Mouse (Mus musculus) activated CD4-positive, CD25-positive, alpha-beta regulatory T cell, adult 4 months (primary cell): ENCODE measurements around the gene Prep. TPM values are rescaled to one million over a fixed set of nuclear protein-coding genes. Genes with fewer than 3 reads are reported as not detected.

ENCODE experiments used
- ATAC-seq: one replicate; pipeline ENCODE4 v1.8.0; 2017
- polyA plus RNA-seq, 2 experiments: library from polyadenylated mRNA; unstranded; fragments of 100-300 nt; shearing (Covaris generic); gene quantifications; one replicate each; pipeline ENCODE4 v1.2.1; 2017

Prep gene
- 1 to 10 TPM; 4.1 to 5.2 TPM for polyA plus RNA-seq

GRCm38 (mm10) chr10:45066931-45067308 is at the start of gene Prep:
TSS of gene Prep (plus strand) at chr10:45067203.
- peak; percentile 92 for ATAC-seq

GRCm38 (mm10) chr10:45017352-45017751 is 49.7 kb upstream of the Prep start:
- ATAC-seq = no peak

GRCm38 (mm10) chr10:45017851-45018250 is 49.2 kb upstream of the Prep start:
- ATAC-seq = no peak

- peak; percentile 73 for ATAC-seq
Measured at GRCm38 (mm10) chr10:45019418-45019817, 47.6 kb upstream of the Prep start.

- peak; percentile 61 for ATAC-seq
Measured at GRCm38 (mm10) chr10:45019849-45020248, 47.2 kb upstream of the Prep start.

- peak; percentile 66 for ATAC-seq
Measured at GRCm38 (mm10) chr10:45020291-45020690, 46.7 kb upstream of the Prep start.

DNA sequence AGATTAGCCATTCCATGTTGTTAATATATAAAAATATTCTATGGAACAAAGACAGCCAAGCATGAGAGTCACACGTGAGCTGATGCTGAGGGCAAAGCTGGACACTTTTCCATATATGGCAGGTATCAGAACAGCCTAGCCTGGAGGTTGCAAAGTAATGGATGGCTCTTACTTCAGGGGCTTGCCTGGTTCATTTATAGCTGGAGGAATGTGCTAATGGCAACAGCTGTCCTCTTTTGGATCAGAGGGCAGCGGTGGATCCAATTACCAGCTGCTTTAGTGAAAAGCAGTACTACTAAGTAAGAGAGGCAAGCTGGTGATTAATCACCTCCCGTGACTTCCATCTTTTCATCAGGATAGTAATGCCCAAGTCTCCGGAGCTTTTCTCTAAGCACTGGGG is 41.8 kb upstream of the Prep start:
- ATAC-seq = no peak

- peak; percentile 23 for ATAC-seq
Measured at GRCm38 (mm10) chr10:45026935-45027334, 40.1 kb upstream of the Prep start.

- peak; percentile 77 for ATAC-seq
Measured at GRCm38 (mm10) chr10:45045268-45045928, 21.6 kb upstream of the Prep start.

DNA sequence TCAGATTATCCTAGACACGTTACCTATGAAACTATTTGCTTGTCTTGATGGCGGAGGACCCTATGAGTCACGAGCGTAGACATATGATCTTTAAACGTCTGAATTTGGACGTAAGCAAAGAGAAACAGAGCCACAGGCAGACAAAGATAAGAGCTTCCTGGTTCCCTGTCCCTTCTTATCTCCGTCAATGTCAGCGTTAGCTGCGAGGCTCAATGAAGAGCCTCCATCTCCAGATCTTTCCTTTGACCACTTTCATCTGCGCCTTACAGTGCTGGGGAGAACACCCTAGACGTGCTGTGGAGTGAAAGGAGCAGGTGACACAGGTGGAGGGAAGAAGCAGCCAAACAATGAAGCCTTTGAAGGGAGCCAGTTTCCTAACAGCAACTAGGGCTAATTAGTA is 18.8 kb upstream of the Prep start:
- ATAC-seq = no peak

GRCm38 (mm10) chr10:45048622-45049021 is 18.4 kb upstream of the Prep start:
- ATAC-seq = no peak

GRCm38 (mm10) chr10:45051125-45051744 is 15.8 kb upstream of the Prep start:
- ATAC-seq = peak; percentile 73

- no peak for ATAC-seq
Measured at GRCm38 (mm10) chr10:45058361-45058760, 8.6 kb upstream of the Prep start.

GRCm38 (mm10) chr10:45060841-45061240 is 6.2 kb upstream of the Prep start:
- no peak for ATAC-seq

DNA sequence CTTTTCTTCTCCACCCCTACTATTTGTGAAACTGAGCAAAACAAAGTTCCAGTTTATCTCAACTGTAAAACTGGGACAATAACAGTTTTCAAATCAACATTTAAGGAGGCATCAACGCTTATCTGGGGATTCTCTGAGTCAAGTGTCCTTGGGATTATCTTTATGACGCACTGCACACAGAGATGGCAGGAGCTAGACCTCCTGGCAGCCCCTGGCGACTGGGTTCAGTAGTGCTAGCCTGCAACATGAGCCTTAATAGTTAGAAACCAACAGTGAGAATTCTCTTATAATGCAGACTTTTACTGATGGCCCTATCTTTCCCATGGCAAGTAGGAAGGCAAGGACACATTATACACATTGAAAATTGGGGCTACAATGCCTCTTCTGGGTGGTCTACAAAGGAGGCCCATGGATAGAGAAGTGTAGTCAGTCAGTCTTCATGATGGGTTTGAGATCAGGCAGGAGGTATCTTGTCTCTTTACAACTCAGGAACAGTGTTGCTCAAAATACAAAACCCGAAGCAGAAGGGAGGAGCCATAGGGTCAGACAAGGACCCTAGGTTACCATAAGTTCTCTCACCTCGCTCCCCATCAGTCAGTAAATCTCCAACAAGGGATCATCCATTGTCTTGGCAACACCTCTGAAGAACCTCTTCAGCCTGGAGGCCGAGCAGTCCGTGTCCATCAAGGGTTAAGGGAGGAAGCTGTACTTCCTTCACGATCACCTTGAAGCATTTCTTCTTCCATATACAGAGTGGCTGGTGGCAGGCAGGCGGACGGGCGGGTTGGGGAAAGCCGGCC is 672 bp upstream of the Prep start:
- ATAC-seq = peak; percentile 37

- peak; percentile 13 for ATAC-seq
Measured at GRCm38 (mm10) chr10:45067436-45067925, 478 bp downstream of the Prep start.

DNA sequence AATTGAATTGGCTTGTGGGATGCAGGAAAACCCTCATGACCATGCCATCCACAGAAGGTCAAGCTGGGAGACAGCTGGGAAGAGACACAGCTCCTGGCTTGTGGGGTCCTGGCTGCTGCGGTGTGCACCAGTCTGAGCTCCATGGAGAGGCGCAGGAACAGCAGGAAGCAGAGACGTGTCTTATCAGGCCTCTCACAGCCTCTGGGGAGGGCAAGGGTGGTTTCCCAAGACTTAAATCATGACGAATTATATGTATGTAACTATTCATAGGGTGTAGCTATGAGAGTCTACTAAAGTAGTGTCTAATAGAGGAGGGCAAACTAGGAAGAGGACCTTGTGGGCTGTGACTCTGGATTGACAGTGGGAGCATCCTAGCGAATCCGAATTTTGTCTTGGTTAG is 2.6 kb downstream of the Prep start:
- no peak for ATAC-seq

DNA sequence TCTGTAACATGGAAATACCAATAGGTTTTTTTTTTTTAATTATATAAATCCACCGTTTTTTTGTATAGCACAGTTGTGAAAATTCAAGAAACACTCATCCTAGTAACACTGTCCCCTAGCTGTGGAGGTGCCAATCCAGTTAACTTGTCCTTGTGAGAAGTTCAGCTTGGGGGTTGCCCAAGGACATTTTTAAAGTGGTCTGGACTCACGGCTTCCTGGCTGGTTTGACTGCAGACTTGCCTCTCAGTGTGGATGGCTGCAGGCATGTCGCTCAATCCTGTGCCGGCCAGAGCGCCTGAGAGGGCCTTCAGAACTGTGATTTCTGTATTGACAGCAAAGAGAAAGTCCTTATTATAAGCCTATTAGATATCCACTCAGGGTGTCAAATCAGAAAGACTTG is 3.4 kb downstream of the Prep start:
- no peak for ATAC-seq

- ATAC-seq = no peak
Measured at GRCm38 (mm10) chr10:45070929-45071813, 4.2 kb downstream of the Prep start.

GRCm38 (mm10) chr10:45072339-45072738 is 5.3 kb downstream of the Prep start:
- ATAC-seq = no peak

GRCm38 (mm10) chr10:45074543-45074942 is 7.5 kb downstream of the Prep start:
- no peak for ATAC-seq

DNA sequence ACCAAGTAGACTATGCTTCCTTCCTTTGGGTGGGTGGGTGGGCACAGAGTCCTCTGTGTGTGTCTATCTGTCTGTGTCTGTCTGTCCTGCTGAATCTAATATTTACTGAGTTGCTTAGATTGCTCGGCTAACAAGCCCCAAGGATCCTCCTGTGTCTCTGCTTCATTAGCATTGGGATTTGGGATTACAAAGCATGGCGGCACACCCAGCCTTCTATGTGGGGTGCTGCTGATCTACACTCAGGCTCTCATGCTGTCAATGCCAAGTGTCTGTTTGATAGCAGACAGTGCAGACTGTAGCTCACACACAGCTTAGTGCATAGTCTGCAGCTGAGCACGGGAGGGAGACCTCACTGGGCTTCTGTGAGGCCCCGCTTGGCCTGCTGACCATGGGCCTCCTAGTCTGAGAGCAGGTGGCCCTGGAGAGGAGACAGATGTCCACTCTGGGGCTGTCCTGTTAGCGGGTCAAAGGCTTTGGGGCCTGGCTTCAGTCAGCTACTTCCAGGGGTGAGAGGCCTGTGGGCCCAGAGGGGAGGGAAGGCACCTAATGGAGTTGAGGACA is 8.6 kb downstream of the Prep start:
- no peak for ATAC-seq
